Mouse (Mus musculus) induced T-regulatory cell, adult 2 months (primary cell): ENCODE results near the gene Gm45618.

Experiments
- DNase-seq: peaks from one replicate; pipeline ENCODE4 v3.0.0-alpha.2; 2012; ENCODE audit warnings: low read depth

Gene Gm45618

DNA sequence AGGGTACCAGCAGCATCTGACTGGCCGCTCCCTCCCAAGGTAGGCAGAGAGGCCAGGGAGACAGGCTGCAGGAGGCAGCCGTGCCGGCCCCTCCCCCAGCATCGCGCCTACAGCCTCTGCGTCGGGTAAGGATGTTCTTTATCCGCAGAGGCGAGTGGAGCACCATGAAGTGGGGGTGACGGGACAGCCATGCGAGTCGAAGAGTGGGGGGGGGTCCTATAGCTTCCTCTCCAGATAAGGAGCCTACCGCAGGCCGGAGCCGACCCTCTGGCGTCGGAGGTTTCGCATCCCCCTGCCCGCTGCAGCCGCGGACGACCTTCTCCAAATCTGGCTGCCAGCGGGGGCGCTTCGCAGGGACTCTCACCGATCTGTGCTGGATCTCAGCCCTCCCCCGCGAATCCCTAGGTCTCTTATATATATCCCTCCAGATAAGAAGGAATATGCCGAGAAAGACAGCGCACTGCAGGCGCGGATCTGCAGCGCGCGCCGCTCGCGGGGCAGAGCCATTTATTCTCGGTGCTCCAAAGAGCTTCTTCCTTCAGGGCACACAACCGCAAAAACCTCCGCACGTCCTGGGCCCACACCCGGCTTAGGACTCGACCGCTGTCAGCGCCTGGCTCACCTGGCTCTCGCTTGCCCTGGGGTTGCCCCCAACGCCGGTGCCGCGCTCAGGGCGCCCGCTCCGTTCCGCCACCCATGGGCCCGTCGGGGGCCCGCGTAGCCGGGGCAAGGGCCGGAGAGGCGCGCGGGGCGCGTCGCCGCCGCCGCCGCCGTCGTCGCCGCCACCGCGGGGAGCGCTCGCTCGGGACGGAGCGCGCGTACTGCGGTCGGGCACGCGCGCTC lies 26.0 kb downstream of the Gm45618 start:
- DNase-seq: peak; percentile 55

DNA sequence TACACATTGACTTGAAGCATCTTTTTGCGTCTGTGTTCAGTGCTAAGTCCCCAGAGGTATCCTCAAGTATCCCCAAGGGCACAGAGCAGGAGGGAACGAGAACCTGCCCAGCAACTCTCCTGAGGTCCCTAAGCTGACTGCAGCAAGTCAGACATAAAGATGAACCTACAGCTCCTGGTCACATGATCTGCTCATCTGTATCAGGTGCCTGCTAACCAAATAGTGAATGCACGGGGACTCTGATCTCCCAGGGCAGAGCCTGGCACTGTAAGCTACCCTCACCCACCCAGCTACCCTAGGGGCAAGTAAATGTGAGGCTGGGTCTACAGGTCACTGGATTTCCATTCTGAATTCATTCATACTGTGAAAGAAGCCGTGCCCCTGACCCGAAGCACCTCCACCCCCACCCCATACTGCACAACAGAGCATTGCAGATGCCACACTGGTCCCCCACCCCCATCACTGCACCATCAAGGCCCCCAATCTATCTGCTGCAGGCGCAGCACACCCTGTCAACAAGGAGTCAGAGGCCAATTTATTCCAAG lies 26.8 kb downstream of the Gm45618 start:
- DNase-seq: peak; percentile 21

DNA sequence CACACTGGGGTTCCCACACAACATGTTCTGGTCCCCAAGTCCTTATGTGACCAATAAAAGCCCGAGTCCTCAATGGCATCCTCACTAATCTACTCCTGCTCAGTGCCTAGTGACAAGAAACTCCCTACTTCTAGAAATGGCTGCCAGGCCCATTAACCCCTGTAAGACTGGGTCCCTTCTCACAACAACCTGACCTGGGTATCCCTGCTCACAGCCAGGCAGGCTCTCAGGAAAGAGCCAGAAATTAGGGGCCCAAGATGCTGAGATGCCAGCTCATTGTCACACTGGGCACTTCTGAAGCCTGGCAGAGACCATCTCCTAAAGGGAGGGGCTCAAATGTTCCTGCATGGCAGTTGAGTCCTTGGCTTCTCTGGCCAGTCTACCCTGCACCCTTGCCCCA lies 27.5 kb downstream of the Gm45618 start:
- no peak for DNase-seq

DNA sequence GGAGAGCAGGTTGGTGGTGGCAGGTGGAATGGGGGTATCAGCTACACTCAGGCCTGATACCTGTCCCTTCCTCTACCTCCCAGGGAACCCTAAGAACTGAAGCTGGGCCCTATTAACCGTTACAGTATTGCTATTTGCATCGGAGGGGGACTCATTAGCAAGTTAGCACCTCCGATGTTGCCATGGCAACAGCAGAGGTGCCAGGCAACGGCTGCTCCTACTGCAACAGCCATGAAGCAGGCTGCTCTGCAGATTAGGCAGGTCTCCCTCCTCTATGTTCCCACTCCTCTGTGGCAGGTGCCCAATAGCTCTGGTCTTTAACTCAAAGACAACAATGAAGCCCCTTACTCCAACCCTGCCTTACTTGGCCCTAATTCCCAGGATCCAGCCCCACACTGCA lies 28.7 kb downstream of the Gm45618 start:
- no peak for DNase-seq

DNA sequence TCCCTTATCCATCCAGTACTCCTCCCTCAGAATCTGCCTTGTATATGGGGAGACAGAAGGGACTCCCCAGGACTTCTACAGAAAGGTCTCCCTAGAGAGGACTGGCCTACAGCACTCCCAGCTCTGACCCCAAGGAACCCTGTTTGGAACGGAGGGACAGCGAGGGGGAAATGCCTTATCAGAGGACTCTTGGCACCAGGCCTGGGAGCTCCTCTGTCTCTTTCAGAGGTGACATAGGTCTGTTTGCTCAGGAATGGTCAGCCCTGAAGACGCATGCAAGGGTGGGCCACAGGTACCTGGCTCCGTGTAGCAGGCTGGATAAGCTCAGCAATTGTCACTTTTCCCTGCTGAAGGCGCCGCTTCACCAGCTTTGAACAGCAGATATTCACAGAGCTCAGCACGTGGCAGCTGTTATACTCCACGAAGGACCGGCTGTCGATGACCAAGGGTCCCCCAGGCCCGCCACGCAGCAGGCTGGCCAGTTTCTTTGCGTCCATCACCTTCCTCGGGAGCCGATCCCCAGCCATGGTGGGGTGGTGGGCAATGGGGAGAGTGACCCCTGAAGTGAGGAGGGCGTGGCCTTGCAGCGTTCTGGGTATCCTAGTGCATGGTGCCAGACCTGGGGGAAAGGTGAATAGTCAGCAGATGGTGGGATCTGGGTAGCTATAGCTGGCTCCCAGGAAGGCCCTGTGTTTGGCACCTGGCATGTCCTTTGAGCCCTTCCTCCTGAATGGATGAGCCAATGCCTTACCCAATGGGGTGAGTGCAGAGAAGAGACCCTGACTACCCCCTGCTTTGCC lies 30.7 kb downstream of the Gm45618 start:
- no peak for DNase-seq

DNA sequence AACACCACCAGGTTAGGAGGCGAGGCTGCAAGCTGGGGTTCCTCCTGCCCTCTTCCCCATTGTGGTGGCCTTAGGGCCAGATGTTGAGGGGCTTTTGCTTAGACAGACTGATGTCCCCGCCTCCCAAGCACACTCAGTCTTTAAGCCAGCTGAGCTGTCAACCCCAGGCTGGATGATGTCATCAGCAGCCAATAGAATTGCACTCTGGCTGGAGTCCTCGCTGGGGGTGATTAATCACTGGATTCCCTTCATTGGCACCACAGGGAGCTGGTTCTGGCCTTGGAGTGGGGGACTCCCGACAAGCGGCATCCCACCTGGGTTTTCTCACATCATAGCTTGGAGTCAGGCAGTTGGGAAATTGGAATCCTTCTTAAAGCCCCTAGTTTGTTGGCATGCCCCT lies 31.6 kb downstream of the Gm45618 start:
- DNase-seq: no peak

DNA sequence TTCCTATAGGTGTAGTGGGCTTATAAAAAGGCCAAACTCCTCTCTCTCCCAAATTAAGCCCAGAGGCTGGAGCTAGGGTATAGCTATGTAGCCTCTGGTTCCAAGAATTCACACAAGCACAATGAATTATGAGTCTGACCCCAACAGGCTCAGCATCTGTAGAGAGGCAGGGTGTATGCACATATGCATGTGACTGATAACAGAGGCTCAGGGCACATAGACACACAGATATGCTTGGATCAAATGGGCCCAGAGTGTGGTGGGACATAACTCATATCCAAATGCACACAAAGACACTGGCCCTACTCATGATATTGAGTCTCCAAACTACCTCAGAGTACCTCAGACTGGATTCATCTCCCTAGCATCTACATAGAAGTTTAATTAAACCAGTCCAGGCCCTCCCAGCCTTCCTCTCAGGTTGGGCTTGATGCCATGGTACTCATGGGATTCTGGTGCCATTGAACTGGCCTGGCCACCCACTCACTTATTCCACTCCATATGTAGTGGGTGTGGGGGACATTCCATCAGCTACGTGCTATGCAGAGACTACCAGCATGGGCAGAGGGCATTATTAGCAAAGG lies 33.4 kb downstream of the Gm45618 start:
- DNase-seq: no peak

DNA sequence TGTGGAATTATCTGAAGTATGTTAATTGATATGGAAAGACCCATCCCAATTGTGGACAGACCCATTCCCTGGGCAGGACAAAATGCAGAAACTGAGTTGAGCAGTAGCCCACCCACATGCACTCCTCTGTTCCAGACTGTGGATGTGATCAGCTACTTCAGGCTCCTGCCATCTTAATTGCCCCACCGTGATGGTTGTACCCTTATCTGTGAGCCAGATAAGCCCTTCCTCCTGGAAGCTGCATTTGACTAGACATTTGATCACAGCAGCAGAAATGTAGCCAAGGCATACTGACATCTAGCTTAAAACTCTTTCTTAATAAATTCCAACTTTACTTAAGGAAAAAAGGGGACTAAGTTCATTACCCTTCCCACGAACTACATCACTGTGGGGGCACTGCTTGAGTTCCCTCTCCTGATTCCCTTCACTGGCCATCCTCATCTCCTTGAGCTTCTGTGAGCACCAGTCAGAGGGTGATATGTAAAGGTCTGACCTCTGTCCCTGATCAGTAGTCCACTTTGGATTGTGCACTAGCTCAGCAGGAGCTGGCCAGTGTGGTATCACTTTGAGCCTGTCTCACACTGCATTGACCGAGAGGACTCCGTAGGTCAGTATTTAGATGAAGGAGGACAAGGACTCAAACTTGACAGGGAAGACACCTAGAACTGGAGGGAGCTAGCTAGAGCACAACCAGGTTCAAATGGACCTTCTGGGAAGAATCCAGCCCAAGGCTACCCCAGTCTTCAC lies 34.2 kb downstream of the Gm45618 start:
- DNase-seq: no peak

DNA sequence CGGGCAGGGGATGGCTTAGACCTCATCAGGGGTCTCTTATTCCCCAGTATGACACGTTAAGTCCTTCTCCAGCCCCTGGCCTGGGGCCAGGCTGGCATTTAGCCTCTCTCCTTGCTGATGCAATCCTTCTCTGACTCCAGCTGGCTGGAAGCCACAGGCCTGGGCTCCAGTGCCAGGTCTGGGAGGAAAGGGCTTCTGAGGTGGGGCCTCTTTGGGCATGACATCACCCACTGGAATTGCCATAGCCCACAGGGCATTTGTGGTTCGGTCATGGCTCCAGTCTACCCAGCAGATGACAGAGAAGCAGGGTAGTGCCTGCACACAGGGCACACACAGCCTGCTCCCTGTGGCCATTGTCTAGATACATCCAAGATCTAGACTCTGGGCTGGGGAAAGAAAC lies 35.7 kb downstream of the Gm45618 start:
- no peak for DNase-seq

DNA sequence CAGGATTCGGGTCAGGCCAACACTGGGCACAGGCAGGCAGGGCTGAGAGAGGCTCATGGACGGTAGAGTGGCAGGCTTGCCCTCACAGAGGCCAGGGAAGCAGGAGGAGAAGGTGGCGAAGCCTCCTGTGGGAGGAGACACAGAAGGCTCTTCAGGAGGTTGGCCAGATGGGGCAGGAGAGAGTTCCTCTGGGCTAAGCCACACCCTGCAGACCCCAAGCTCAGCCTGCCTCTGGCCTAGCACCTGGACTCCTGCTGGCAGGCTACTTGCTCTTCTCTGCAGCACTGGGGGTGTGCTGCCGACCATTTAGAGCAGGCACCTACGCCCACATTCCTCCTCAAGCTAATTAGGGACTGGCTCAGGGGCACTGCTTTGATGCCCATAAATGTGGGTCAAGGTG lies 36.1 kb downstream of the Gm45618 start:
- no peak for DNase-seq

DNA sequence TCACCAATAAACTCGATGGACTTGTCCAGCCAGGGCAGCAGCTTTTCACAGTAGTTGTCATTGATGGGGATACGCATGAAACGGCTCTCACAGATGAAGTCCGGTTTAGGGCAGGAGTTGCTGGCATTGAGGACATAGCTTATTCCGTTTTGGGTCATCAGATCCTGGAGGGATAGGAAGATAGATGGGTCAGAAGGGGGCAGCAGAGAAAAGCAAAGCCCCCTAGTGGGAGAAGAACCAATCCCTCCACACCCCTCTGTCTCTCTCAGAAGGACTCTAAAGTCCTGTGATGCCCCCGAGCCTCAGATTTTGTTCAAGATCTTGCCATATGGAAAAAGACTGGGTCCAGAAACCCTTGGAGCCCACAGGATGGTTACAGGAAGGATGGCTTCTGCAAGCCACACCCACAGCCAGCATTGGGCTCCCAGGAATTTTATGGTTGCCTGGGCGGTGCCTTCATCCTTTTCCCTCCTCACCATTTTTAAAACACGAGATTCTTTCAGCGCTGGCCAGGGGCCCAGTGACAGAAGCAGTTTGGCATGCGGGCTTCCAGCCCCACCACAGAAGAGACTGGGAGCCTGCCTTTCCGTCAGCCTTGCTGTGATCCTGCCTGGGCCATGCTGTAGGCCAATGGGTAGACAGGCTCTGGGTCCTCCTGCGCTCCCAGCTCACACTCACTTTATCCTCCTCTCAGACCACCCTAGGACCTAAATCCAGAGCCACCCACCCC lies 36.8 kb downstream of the Gm45618 start:
- DNase-seq: no peak

DNA sequence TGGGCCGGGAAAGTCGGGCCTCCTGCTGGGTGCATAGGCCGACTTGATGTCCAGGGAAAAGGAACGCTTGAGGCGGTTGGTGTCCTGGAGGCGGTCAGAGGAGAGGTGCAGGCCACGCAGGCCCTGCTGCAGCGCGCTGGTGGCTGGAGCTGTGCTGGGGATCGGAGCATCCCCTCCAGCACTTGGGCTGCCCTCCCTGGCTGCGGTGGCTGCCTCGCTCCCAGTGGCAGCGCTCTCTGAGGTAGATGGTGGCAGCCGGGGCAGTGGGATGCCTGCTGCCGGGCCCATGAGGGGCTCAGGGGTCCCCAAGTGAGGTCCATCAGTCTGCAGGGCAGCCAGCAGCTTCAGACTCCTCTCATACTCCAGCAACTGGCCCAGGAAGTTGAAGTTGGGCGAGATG lies 37.9 kb downstream of the Gm45618 start:
- no peak for DNase-seq

DNA sequence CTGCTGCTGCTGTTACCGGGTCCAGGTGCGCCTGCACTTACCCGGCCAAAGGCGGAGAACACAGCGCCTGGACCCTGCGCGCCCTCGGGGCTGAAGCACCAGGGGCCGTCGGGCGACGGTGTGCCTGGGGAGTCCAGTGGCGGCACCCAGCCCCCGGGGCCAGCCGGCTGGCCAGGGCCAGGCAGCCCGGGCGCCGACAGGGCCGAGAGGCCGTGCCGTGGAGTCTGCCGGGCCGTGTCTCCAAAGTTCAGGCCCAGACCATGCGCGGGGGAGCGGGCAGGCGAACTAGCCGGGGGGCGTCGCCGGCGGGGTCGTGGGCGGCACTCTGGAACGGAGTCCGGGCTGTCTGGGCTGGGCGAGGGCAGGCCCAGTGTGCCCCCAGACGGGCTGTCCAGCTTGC lies 38.4 kb downstream of the Gm45618 start:
- DNase-seq: no peak

DNA sequence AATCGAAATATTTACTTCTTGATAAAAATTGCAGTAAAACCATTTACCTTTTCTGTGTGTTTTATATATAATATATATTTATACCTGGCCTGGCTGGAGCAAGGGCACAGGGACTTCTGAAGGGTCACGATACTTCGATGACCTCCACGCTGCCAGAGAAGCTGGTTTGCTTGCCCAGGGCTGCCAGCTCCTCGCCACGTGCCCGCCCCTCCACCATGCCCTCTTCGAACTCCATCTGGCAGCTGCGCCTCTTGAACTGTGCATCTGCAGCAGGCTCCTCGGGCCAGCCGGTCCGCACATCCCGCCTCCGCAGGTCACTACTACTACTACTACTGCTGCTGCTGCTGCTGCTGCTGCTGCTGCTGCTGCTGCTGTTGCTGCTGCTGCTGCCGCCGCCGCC lies 38.8 kb downstream of the Gm45618 start:
- no peak for DNase-seq

DNA sequence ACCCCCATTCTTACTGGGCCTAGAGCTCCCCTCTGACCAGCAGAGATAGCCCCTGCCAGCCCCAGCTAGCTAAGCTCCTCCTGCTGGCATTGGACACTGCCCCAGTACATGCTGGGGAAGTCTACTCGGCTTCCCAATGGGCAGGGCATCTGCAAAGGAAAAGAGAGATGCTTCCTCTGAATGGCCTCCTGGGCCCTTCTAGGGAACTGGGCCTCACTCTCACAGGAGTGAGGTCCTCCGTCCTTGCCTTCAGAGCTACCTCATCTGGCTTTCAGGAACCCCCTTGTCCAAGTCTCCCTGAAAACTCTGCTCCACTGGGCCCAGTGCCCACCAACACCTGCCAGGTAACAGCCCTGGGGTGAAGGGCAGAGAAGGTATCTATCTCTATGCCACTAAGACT lies 39.7 kb downstream of the Gm45618 start:
- no peak for DNase-seq

DNA sequence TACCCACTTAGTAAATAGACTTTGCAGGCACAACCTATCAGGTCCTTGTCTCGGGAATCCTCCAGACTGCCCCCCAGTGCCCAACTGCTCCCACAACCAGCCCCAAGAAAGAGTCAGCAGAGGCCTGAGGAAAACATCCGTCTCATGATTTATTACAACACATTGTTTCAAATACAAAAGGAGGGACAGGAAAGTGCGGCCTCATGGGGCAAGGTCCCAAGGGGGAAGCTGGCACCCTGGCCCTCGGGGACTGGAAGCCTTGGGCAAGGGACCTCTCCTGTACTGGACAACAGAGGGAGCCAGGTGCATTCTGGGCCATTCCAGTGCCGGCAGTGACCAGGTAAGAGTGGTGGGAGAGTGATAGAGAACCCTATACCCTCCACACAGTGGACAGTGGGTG lies 41.2 kb downstream of the Gm45618 start:
- DNase-seq: no peak

DNA sequence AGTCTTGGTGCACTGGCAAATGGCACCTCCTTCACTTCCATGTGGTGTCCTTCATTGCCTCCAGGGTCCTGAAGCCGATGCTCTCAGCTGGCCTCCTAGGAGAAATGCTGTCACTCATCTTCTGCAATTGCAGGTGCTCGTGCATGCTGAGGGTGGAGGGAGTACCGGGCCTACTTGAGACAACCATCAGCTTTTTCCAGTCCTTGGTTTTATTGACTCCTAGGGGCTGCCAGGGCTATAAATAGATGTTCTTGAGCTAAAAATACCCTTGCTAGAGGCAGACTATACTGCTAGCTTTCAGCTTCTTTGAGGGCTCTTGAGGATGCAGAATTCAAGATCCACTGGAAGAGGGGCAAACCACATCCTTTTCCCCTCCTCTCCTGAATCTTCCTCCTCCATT lies 43.4 kb downstream of the Gm45618 start:
- no peak for DNase-seq

DNA sequence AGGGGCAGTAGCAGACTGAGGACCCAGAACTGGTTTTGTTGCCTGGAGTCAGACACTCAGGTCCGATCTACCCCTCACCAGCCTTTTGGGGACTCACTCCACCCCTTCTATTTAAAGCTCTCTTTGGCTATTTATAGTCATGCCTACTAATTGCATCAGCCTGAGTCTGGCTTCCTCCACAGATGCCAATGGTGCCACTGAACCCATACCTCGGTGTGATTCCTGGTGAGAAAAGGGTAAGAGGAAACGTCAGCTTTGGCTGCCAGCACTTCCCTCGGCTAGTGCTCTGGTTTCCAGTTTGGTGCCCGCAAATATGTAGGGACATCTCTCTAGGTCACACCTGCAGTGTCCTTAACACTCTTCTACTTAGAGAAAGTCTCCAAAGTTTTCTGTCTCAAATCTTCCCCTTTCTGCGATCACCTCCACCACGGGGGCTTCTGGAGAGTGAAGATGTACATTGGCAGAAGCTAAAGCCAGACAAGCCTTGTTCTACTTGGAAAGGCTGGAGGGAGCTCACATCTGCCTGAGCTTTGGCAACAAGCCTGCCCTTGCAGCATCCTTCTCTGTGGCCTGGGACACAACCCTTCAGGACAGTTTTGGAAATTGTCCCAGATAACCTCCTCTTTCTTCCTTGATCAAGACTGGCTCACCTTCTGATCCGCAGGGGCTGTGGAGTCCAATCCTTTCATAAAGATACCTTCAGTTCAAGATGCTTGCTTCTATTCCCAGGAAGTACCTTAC lies 46.2 kb downstream of the Gm45618 start:
- no peak for DNase-seq

DNA sequence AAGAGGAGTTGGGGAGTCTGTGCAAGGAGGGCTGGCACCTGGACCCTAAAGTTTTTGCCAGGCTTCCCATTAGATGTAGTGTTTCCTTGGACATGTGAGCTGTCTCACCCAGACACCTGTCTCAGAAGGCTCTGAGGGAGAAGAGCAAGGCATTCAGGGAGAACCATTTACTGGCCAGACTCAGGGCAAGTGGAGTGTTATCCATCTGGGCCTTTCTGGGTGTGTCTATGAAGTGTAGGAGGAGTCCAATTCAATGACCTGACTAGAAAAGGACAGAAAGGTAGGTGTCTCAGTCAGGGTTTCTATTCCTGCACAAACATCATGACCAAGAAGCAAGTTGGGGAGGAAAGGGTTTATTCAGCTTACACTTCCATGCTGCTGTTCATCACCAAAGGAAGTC lies 48.8 kb downstream of the Gm45618 start:
- no peak for DNase-seq

DNA sequence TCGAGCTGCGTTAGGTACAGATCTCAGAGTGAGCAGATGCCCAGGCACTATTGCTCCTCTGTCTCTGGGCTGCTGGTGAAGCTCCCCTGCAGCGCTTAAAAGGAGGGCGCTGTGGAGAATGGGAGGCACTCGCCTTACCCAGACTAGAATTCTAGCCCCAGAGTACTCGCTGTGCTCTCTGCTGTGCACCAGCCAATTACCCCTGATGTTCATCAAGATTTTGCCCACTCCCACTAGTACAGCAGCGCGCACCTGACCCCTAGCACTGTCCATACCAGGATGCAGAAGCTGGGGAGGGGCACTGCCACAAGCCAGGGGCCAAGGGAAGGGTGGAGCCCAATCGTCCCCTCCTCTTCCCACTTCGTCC lies 49.3 kb downstream of the Gm45618 start:
- DNase-seq: no peak
